Mouse (Mus musculus): ENCODE results near the gene Tmem177.

The Tmem177 gene

DNA sequence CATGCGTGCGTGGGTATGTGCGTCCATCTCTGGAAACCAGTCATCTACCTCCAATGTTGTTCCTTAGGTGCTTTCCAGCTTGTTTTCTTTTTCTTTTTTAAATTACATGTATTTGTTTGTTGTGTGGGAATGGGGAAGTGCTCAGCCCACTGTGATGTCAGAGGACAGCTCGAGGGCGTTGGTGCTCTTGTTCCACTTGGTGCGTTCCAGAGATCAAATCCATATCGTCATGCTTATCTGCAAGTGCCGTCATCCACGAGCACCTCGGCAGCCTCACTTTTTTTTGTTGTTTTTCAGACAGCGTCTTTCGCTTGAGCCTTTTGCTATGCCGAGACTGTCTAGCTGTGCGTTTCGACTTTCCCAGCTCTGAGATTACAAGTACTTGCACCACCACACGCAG lies 23.7 kb downstream of the Tmem177 start:
- DNase-seq (ENCODE audit: low spot score) = no peak

DNA sequence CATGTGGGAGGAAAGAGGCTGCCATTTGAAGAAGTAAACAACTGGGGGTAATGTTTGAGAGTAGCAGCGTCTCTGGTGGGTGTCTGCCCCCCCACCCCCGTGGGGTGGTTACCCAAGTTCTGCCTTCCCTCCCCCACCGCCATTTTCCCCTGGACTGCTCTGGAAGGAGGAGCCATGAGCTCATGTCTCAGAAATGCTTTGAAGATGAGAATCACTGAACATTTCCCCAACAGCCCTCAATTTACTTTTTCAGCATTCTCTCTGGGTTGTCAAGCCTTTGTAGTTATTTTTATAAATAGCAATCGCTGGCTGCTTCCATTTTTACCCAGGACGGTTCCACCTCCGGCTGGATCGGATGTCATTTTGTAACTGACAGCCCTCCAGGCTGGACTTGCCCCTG lies 26.7 kb downstream of the Tmem177 start:
- DNase-seq (ENCODE audit: low spot score) = no peak

GRCm38 (mm10) chr1:119884272-119884671 lies 28.7 kb downstream of the Tmem177 start:
- no peak for DNase-seq (ENCODE audit: low spot score)

DNA sequence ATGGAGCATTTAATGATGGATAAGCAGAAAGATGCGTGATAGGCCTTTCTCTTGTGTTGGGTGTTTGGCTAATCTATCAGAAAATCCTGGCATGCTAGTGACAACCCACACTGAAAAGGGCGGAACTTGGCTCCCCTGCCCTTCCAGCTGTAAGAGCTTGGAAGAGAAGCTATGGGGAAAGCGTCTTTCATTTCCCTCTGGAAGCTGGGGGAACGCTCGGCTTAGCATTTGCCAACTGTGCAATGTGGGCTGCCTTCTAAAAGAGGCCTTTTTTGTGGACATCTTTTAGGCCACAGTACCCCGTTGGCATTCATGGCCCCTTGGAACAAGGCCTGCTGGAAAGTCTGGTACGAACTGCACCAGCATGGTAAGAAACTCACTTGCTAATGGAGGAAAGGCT lies 34.1 kb downstream of the Tmem177 start:
- no peak for DNase-seq (ENCODE audit: low spot score)

GRCm38 (mm10) chr1:119877469-119877868 lies 35.5 kb downstream of the Tmem177 start:
- DNase-seq (ENCODE audit: low spot score) = no peak

DNA sequence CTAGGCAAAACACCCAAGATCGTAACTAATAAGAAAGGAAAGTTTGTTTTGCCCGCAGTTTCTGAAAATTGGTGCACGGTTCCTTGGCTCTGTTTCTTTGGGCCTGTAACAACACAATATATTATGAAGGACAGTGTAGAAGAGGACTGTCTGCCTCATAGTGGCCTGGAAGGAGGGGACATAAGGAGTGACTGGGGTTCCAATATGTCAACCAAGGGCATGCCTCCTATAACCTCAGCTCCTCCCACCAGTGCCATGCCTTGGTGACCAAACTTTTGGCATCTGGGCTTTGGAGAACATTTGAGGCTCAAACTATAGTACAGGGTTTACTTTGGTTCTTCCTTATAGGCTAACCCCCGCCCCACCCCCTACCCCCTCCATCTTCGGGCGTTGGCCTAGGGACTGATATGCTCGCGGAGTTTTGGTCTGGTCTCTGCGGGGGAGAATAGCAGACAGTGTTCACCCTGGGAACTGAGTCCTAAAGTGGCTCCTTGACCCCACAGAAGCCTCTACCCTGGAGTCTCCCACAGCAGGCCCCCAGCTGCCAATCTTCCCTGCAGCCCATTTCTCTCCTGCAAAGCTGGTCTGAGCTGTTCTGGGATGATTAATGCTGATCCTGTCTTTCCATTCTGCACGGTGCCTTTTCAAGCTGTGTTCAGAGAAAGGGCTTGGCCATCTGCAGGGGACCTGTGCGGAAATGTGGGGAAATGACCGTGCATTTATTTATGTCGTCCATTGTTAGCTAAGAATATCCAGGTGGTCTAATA lies 44.4 kb downstream of the Tmem177 start:
- DNase-seq (ENCODE audit: low spot score) = no peak

GRCm38 (mm10) chr1:119867300-119867699 lies 45.7 kb downstream of the Tmem177 start:
- DNase-seq (ENCODE audit: low spot score) = no peak

DNA sequence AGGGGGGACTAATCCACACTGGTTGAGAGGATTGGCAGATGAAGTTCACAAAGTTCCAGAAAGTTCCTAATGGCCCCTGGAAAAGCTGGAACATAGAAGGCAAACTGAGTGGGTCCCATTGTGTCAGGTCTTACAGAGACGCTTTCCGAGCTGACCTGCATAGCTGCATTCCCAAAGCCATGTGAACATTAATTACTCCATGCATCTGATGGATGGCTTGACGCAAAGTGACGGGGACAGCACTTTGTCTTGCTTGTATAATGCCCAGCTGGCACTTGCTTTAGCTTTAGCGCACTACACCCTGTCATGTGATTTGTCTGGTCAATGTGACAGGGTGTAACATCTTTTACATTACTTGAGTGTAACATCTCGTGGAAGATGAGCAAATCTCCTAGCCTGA lies 47.7 kb downstream of the Tmem177 start:
- DNase-seq (ENCODE audit: low spot score) = no peak

DNA sequence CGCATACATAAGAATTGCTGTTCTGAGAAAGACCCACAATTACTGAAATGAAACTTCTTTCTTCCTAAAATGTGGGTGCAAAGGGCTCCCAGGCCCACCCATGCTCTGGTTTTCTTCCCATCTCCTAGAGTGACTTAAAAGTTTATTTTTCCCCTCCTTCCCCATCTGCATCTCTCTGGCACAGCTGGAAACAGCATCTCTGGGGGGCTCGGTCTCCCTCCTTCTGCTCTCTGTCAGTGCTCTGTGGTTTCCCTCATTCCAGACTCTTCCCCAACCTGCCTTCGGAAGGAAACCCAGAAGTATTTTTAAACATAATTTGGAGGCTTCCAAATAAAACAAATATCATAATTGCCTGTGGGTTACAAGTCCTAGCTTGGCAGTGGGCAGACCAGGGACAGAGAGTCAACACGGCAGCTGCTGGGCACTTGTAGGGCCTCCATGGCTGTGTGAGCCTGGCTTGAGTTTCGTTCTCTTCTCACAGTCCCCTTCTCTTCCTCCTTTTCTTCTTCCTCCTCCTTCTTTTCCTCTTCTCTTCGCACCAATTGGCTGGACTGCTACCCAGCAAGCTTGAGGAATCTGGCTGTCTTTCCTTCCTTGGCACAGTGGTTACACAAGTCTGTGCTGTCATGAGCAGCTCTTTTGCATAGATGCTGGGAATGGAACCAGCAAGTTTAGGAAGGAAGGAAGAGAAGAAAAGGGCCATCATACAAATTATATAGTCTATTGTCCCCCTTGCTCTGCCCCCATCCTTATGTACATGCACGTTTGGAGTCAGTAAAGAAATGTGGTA lies 49.3 kb downstream of the Tmem177 start:
- no peak for DNase-seq (ENCODE audit: low spot score)

DNA sequence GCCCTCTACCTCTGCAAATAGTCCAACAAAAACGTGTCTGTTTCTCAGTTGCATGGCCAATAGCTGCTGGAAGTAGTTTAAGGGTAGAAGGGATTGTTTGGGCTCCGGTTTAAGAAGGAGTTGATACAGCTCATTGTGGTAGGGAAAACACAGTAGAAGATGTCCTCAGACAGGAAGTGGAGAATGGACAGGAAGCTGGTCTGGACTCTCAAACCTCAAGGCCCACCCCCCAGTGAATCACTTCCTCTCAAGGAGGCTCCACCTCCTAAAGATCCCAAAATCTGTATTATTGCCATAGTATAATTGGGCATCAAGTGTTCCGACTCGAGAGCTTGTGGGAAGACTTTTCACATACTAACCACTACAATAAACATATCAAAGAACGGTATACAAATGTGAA lies 53.4 kb downstream of the Tmem177 start:
- DNase-seq (ENCODE audit: low spot score) = no peak

All from ovary, postnatal 10 days (tissue).